In genomic region chr12:83775621-83776020, GRCm38 (mm10) we compare ENCODE assay signal across 26 mouse cellular contexts. TPM values are rescaled to one million over a fixed set of nuclear protein-coding genes. Genes with fewer than 3 reads are reported as not detected.
"Had no signal": no experiment of that assay in that cellular context is flagged by ENCODE, and none has a peak within 500 bp of the region (broad histone marks: within the 10 kb centered on the region; RNA-seq: fewer than 3 reads in every experiment).

No protein-coding gene starts in this region.

- H3K9me3 ChIP-seq: heart, embryonic 10.5 days; heart, embryonic 12.5 days; hindbrain, embryonic 13.5 days; hindbrain, embryonic 15.5 days; intestine, embryonic 15.5 days; limb, embryonic 10.5 days; limb, embryonic 12.5 days; liver, embryonic 13.5 days; liver, embryonic 15.5 days had no signal

- H3K27me3 ChIP-seq: hindbrain, embryonic 13.5 days; hindbrain, embryonic 15.5 days; intestine, embryonic 15.5 days had no signal

- ATAC-seq: inflammation-experienced regulatory T-cells, adult 6 months; intestine, embryonic 15.5 days; intestine, postnatal 0 days had no signal

- H3K27ac ChIP-seq: gastrocnemius, adult 2 months; heart, embryonic 10.5 days; hindbrain, embryonic 13.5 days; hindbrain, embryonic 15.5 days; intestine, embryonic 15.5 days; layer of hippocampus, adult 2 months; left cerebral cortex, adult 2 months; limb, embryonic 10.5 days; limb, embryonic 12.5 days; liver, embryonic 13.5 days; liver, embryonic 15.5 days had no signal

- H3K9ac ChIP-seq: heart, embryonic 12.5 days; hindbrain, embryonic 13.5 days; hindbrain, embryonic 15.5 days; intestine, embryonic 15.5 days; limb, embryonic 12.5 days; liver, embryonic 13.5 days; liver, embryonic 15.5 days had no signal

- H3K4me3 ChIP-seq: gastrocnemius, adult 2 months; heart, embryonic 10.5 days; heart, embryonic 12.5 days; hindbrain, embryonic 13.5 days; hindbrain, embryonic 15.5 days; intestine, embryonic 15.5 days; layer of hippocampus, adult 2 months; left cerebral cortex, adult 2 months; limb, embryonic 10.5 days; limb, embryonic 12.5 days; liver, embryonic 13.5 days; liver, embryonic 15.5 days had no signal

- DNase-seq: gastrocnemius, adult 2 months; gastrocnemius, postnatal 10 days; gastrocnemius, postnatal 25 days; heart, adult 18-20 months; heart, postnatal 10 days; heart, postnatal 4 days; kidney, adult 18-20 months; kidney, adult 8-10 months; kidney, postnatal 10 days; kidney, postnatal 4 days; liver; liver, embryonic 13.5 days had no signal

- H3K4me2 ChIP-seq: heart, embryonic 12.5 days; hindbrain, embryonic 13.5 days; hindbrain, embryonic 15.5 days; intestine, embryonic 15.5 days; limb, embryonic 12.5 days; liver, embryonic 11.5 days; liver, embryonic 13.5 days; liver, embryonic 15.5 days had no signal

- H3K36me3 ChIP-seq: heart, embryonic 10.5 days; heart, embryonic 12.5 days; hindbrain, embryonic 13.5 days; hindbrain, embryonic 15.5 days; intestine, embryonic 15.5 days; limb, embryonic 10.5 days; limb, embryonic 12.5 days; liver, embryonic 15.5 days had no signal

RNA-seq across cellular contexts. Expression of gene Papln, which starts 12.2 kb away (rescaled TPM):
- total RNA-seq: granulocyte monocyte progenitor cell, adult 5-6 weeks had no signal
- polyA plus RNA-seq: inflammation-experienced regulatory T-cells, adult 6 months had no signal
